Mouse (Mus musculus) mouse embryonic stem cell (cell line): ENCODE data around the gene Tecpr2.

Experiments
- in situ Hi-C, 2 experiments: fragments of 300-500 bp; cut with MboI; formaldehyde crosslinking; loops; 1 replicate in 1 of 2; 3 replicates in 1 of 2; pipeline ENCODE4 v1.14.3; 2019 to 2020; ENCODE audit warnings: low sequenced_read_pairs in 2 of 2, low pct_unique_long_range_greater_than_20kb in 1 of 2, mixed read lengths in 1 of 2; ENCODE audit not compliant: unreplicated experiment in 1 of 2

Gene Tecpr2

GRCm38 (mm10) chr12:110889036-110890020 is at the start of gene Tecpr2, which contains the start of gene Cinp:
Tecpr2 (plus strand) TSS chr12:110889264.
Cinp (minus strand) TSS chr12:110889145.
- in situ Hi-C loops: no loop called here

GRCm38 (mm10) chr12:110840348-110841198 is 48.5 kb upstream of the Tecpr2 start, which contains the start of gene Mok:
Mok (minus strand) TSS chr12:110840939.
- in situ Hi-C loops: loop anchor here (5.0 to 10.0 kb wide), 5 partner anchors 106 to 426 kb away; partner anchors contain the start of genes Dync1h1 (in 1 of the 2) and Wdr20 (in 1 of the 2)

- in situ Hi-C loops: loop anchor here (5.0 to 10.0 kb wide), 5 partner anchors 107 to 427 kb away; partner anchors contain the start of genes Dync1h1 (in 1 of the 2) and Wdr20 (in 1 of the 2)
Measured at GRCm38 (mm10) chr12:110841731-110842493, 47.2 kb upstream of the Tecpr2 start.

- in situ Hi-C loops: loop anchor here (5.0 to 10.0 kb wide), 5 partner anchors 109 to 429 kb away; partner anchors contain the start of genes Dync1h1 (in 1 of the 2) and Wdr20 (in 1 of the 2)
Measured at GRCm38 (mm10) chr12:110843194-110844048, 45.6 kb upstream of the Tecpr2 start.

GRCm38 (mm10) chr12:110844227-110845130 is 44.6 kb upstream of the Tecpr2 start:
- in situ Hi-C loops: loop anchor here (5.0 to 10.0 kb wide), 5 partner anchors 110 to 430 kb away; partner anchors contain the start of genes Dync1h1 (in 1 of the 2) and Wdr20 (in 1 of the 2)

DNA sequence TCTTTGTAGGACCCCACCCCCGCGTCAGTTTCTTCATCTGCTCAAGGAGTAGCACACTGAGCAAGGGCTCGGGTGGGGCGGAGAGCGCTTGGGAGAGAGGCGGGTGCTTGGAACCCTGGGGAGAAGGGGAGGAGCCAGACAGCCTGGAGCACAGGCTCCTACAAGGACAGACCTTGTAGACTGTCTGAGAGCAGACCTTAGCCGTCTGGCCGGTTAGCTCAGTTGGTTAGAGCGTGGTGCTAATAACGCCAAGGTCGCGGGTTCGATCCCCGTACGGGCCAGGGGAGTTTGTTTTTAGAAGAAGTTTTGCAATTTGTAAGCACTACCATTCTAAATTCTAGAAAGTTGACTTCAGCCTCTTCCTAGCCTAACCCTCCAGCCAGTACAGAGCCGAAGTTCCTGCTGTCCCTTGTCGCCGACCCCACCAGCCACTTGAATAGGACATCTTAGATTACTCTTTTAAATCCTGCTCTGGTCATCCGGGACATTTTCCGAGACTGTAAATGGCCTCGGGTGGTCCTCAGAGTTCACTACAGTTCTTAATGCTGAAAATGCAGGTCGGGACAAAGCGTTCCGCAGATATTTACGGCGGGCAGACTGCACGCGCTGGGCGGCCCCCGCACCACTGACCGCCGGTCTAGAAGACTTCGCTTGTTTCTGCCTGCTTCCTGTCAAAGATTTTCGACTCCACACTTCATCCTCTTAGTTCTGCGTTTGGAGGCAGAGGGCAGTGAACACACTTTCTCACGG is 43.8 kb upstream of the Tecpr2 start:
- in situ Hi-C loops: loop anchor here (10.0 kb wide), 4 partner anchors 111 to 431 kb away; partner anchors contain the start of genes Dync1h1 (in 1 of the 2) and Wdr20 (in 1 of the 2)

DNA sequence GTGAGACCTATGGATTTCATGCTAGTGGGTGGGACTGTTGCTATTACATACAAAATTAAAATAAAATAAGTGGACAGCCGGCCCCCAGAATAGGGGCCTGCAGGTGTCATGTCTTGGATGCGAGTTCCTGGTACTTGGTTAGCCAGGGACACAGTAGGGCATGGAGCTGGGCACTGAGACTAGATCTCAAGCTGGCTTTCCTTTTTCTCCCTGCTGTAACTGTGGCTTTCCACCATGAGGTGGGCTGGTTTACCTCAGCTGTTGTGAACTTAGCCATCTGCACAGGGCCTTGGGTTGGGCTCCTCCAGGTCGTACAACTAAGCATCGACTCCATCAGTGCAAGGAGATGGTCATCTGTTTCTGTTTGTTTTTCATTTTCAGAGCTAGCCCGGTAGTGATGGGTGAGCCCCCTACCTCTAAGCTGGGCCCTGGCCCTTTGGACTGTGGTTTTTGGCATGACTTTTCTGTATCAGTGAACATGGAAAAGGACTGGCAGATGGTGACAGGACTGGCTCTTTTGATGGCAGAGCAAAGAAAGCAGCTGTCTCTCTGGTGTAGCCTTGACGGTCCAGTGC is 42.8 kb upstream of the Tecpr2 start:
- in situ Hi-C loops: loop anchor here (10.0 kb wide), 4 partner anchors 111 to 431 kb away; partner anchors contain the start of genes Dync1h1 (in 1 of the 2) and Wdr20 (in 1 of the 2)

DNA sequence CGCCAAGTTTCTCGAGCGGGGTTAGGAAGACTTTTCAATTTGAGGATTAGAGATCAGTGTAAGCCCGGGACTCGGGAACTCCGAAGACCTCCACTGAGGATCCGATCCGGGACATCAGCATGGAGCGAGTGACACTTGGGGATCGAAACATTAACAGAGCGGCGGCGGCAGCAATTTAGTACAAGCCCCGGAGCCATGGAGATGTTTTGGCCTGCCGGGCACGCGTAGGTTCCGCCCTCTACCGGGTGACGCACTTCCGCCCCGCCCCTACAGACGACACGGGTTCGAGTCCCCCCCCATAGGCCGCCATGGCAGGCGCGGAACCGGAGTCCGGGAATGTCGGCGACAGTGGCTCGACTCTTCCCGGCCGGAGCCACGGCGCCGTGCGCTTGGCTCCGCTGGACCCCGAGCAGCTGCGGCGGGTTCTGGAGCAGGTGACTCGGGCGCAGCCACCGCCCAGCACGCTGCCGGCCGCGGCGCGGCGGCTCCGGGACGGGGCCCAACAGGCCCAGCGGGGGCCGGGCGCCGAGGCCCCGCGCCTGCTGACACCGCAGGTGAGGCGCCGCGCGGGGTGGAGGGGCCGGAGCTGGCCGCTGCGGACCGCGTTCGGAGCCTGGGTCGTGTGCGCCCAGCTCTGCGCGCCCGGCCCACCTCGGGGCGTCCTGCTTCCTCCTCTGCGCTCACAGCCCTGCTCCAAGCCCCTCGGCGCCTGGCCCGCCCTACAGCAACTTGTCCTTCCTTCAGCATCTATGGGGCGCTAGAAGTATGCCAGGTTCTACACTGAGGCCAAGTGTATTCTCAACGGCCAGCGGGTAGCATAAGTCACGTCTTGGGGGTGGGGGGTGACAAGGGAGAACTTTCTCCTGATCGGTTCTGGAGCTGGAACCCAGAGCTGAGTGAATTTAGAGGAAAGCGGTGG is 38.8 kb upstream of the Tecpr2 start, which contains the start of gene Zfp839:
Gene Zfp839 (plus strand): TSS at position 244 of the 919 bp plus-strand sequence.
- in situ Hi-C loops: no loop called here

DNA sequence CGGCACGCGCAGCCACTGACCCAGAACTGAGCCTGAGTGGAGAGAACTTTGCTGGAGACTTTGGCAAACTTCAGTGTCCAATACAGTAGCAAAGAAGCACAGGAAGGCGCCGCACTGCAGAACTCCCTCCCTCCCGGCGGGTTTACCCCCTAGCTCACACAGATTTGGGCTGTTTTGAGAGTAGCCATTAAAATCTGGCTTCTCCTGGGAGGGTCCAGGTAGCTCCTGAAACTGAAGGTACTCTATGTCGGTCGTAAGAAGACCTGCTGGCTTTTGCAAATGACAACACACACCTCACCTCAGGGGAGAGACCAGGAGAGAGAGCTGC is 38.2 kb upstream of the Tecpr2 start:
- in situ Hi-C loops: no loop called here

DNA sequence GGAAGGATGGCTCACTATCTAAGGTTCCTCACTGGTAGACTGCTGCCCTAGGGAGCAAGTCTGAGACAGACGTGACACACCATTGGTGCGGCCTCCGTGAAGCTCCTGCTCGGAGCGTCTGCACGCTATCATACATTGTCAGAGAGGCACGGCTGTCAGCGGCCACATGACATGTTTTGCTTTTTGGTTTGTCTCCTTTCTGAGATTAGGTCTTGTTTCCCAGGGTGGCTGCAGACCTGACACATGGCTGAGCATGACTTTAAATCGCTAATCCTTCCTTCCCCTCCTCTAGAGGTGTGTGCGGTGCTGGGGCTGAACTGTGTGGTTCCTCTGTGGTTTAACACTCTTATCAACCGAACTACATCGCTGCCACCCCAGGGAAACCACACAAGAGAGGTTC is 37.6 kb upstream of the Tecpr2 start:
- in situ Hi-C loops: no loop called here

DNA sequence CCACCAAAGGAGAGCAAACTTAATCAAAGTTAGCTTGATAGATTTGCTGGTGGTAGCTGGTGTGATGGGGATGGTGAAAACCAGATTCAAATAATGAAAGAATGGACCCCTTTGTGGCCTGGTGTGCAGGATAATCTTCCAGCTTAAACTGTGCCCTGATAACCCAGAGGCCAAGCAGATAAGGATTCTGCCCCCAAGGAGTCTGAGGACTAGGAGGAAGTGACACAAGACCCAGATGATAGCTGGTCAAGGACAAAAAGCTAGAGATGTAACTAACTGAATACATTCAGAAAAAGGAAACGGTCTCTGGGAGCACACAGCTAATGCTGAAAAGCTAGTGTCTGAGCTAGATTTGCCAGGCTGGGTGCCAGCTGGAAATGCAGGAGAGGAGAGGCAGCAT is 37.1 kb upstream of the Tecpr2 start:
- in situ Hi-C loops: no loop called here

DNA sequence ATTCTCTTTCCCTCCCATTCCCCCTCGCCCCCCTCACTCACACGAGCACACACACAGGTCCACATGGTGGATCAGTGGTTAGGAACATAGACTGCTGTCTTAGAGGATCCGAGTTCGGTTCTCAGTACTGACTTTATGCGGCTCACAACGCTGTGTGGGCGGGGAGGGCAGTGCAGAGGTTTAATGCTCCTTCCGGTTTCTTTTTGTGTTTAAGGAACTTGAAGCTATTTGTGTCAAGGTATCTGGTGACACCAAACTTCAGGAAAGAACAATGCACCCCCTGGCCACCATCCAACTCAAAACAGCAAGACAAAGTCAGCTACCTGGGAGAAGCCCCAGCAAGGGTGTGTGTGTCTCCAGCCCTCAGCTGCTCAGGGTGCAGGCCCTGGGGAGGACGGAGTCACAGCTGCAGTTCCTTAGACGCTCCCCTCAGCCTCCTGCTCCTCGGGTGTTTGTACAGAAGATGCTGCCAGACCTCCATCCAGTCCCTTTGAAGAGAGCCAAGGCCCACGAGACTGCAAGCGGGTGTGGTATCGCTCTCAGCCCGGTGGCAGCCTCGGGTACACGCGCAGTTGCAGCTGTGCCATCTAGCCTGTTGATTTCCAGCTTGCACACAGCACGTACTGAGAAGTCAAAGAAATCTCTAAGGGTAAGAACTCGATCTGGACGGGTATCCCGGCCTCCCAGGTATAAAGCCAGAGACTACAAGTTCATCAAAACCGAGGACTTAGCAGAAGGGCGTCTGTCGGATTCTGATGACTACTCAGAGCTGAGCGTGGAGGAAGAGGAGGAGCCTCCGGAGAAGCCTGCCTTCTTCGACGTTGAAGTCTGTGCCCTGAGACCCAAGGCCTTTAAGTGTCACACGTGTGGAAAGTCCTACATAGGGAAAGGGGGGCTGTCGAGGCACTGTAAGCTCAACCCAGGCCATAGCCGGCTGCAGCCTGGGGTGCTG is 34.0 kb upstream of the Tecpr2 start:
- in situ Hi-C loops: no loop called here

- in situ Hi-C loops: no loop called here
Measured at GRCm38 (mm10) chr12:110857196-110857595, 31.9 kb upstream of the Tecpr2 start.
